Mouse (Mus musculus) right cerebral cortex, adult 18-20 months (tissue): ENCODE results near the gene Ube2l6.

Experiments
- DNase-seq: peaks from one replicate; pipeline ENCODE4 v3.0.0; 2022; ENCODE audit warnings: mixed read lengths

The Ube2l6 gene

DNA sequence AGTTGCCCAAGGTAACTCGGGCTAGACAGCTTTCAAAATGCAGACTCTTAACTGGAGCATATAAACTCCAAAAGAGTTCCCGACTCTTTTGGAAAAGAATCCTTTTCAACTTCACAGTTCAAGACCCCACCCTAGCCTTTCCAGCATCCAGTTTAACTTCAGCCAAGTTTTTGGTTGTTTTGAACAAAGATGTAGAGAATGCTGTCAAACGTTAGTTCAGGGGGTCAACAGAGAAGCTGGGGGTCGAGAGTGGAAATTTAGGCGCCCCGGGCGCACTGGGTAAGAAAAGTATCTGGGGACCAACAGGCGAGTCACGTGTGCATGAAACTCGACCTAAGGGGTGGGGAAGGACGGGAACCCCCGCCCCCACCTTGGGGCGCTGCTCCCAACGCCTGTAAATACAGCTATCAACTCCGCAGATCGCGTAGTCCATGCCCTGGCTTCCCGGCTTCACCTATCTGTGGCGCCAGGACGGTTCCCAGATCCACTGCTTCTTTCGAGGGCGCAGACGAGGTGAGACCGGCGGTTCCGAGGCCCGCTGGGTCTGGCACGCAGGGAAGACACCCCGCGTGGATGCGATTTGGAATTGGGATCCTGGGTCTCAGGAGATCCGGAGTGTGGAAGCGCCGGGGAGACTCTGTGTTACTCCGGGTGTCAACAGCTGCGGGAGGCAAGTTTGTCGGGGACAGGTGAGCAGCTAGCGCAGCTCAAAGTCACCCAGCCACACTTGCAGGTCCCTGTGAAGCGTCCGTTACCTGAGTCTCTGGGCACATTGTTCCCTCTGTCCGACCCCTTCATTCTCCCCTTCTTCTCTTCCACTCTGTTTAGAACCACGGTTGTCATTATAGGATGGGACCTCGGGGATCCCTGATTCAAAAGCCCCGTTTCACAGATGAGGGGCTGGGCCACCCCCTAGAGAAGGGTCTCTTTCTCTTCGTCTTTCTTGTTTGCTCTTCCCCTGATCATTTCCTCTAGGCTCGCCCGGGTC, 40.7 kb downstream of the Ube2l6 start:
- DNase-seq, result no peak

DNA sequence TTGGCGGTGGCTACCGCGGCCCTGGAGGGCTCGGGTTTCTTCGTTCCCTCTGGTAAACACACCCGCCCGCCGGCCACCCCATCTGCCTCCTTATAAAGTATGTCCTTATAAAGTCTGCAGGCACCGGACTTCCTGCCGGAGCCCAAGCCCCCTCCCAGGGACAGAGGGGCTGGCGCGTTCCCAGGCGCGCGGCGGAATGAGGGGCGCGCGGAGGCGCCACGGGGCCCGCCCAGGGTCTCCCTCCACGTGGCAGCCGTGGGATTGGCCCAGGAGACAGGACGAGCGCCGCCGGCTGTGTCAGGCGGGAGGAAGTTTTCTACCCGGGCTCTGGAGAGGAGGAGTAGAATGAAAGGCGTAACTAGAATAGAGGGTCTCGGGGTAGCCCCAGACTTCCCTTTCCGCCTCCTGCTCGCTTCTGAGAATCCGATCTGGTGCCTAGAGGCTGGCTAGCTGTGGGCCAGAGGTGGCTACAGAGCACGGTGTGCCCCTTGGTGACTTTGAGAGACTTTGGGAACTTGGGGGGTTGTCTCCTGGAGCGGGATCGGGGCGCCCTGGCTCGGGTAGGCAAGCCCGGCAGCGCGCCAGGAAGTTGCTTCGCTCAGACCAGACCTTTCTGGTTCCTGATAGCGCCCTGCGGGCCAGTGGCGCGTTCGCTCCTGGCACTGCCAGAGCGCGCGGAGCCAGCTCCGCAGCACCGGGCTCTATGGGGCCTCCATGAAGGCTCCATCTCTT, 41.6 kb downstream of the Ube2l6 start:
- DNase-seq, result no peak

DNA sequence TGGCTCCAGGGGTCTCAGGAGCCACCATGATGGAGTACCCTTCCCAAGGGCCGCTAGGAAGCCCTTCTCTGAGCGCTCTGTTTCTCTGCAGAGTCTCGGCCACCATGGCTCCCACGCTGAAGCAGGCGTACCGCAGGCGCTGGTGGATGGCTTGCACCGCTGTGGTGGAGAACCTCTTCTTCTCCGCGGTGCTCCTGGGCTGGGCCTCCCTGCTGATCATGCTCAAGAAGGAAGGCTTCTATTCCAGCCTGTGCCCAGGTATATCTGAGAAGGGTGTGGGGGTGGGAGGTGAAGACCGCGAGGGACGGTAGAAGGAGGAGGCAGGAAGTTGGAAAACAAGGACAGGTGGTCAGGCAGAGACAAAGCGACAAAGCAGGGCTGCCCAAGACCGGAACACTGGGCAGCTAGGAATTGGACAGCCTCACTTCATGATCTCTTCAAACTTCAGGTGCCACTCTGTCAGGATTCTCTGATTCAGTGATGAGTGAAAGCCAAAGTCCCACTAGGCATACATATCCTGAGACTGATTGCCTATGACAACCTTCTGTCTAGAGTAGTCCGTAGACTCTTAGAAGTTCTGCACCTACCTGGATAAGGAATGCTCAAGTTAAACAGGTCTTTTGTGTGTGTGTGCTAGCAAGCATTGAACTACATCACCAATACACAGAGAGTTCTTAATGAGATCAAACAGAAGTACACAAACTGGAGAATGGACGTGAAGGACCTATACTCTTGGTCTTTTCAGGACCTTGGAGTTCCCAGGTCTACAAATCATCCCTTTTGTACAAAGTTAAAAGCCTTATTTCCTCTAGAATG, 42.3 kb downstream of the Ube2l6 start:
- DNase-seq, result no peak

DNA sequence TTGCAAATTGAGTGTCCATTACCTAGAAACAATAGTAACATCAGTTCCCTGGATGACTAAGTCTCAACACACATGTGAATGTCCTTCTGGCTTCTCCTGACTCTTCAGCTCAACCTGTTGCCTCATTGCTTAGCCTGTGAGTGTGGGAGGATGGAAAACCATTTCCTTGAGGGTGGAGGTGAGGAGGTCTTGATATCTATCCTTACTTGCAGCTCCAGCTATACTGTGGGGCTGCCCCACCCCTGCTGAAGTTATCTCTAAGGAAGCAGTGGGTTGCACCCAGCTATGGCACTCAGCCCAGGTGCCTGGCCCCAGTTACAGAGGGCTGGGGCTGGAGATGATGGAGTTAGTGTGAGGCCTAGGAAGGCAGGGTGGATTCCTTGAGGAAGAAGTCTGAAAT, 43.3 kb downstream of the Ube2l6 start:
- DNase-seq, result no peak

DNA sequence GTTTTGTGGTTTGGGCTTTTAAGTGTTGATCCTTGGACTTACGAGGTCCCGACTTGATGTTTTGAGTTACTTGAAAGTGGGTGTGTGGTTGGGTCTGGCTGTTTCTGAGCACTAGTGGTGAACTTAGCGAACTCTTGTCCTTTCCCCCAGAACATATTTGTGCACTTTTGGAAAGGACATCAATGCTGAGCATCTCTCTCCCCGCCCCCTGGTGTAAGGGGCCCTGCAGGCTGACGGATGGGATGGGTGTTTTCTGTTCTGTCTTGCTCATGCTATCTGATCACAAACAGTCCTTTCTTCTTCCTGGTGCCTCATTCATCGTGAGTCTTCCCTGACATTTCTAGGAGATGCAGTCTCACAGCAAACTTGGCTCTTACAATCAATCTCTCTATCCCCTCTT, 45.0 kb downstream of the Ube2l6 start:
- DNase-seq, result no peak

DNA sequence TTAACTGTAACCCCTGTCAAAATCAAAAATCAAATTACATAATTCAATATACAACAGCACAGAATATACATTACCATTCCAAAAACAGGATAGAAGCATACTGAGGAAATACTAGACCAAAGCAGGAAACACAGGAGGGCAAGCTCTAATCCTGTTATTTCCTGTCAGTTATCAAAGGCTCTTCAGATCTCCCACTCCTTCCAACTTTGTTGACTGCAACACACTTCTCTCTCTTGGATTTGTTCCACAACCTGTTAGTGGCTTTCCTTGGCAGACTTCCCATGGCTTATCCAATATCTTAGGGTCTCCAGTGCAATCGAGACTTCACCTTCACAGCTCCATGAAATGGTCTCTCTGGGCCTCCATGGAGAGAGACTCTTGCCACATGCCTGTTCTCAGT, 46.6 kb downstream of the Ube2l6 start:
- no peak for DNase-seq

DNA sequence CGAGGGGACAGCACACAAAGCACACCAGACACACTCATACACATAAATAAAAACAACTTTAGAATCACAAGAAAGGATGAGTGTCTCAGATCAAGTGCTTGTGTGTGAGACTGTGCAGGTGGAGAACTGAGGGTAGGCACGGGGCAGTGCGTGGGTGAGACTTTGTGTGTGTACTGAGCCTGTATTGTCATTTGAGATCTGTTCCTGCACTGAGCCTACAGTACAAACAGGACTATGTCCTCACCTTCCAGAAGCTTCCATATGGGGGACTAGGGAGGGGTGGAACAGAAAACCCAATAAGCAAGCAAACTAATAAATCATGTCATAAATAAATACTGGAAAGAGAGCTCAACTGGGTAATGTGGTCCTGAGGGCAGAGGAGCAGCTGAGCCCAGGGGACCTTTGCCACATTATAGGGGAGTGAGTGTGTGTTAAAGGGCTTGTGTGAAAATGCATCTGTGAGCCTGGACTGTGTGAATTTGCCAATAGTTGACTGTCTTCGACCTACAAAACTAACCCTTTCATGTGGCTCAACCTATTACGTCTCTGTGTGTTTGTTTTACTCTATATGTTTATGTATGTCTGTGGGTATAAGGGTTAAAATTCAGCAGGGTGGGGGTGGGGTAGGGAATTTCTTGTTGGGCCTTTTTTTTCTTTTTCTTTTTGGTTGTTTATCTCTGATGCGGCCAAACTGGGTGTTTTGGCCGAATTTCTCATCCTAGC, 51.9 kb downstream of the Ube2l6 start:
- no peak for DNase-seq

DNA sequence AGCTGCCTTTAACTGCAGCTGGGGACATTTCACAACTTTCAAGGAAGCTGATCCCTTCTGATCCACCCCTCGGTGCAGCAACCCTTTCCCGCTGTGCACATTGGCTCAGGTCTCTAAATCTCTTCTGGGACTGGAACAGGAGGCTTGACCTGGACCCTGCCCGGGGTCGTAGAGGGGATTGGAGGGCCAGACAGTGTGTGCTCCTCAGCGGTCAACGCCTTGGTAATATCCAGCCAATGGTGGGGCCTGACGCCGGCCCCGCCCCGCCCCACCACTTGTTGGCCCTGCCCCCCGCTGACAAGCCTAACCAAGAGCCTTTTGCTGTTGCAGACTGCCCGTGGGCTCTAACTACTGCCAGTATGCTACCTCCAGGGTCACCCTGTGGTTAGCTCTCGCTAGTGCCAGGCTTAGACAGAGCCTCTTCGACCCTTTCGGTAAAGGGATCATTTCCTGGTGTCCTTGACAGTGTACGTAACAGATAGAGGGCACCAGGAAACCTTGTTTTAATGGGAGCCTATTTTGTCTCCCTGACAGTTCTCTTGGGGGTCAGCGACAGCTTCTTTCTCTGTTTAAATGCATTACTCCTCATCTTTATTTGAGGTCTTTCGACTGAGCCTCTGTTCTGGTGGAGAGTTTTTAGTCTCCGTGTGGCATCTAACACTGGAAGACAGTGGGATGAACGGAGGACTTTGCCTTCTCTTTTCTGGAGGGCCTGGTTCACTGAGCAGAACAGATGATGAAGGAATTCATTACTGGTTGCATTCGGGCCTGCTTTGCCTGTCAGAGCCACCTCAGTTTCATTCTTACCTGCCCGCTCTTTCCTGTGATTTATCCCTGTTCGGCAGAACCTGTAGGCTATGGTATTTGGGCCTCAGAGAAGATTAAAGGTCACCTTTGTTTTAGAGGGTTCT, 52.8 kb downstream of the Ube2l6 start:
- no peak for DNase-seq

DNA sequence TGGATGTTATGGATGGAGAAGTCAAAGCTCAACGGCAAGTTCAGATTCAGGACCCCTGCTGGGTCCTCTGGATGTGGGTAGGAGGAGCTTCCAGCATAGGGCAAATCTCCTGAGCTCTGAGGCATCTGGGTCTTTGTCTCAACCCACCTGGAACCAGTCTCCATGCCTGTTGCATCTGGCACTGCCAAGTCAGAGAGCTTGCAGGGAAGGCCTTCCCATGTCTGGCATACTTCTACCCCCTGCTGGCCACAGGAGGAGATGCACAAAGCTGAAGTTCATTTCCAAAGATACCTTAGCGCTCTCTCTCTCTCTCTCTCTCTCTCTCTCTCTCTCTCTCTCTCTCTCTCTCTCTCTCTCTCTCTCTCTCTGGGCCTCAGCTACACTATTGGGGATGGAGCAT, 57.1 kb downstream of the Ube2l6 start:
- no peak for DNase-seq

DNA sequence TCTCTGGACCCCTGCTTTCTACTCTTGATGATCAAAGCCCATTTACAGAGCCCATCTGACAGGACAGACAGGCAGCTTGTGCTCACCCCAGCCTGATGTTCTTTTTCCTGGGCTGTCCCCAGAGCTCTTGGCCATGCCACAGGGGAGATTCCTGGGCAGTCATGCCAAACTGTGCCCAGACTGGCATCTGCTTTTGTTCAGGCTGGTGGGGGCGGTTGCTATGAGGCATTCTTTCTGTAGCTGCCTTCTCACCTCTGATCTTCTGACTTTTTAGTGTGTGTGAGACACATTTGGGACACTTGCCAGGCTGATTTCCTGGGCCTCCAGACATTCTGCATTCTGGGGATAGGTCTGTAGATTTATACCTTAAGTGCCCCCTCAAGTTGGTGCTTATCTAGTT, 59.9 kb downstream of the Ube2l6 start:
- DNase-seq, result no peak
